Mouse (Mus musculus): ENCODE results near the gene Klk1b27.
"Not testable (repeated sequence)": the region's sequence is repeated elsewhere in the genome, so short reads cannot be mapped to it uniquely, and the experiment has no call there.

The Klk1b27 gene

GRCm38 (mm10) chr7:44051990-44052389 is at the start of gene Klk1b27:
Gene Klk1b27, plus strand, starts transcription at chr7:44052290.
- DNase-seq (ENCODE audit: low spot score), result not testable (repeated sequence)

- no peak for DNase-seq (ENCODE audit: low spot score)
Measured at GRCm38 (mm10) chr7:44004847-44005246, 47.2 kb upstream of the Klk1b27 start.

GRCm38 (mm10) chr7:44011868-44012267 is 40.2 kb upstream of the Klk1b27 start, which contains the start of gene Klk1b26:
Gene Klk1b26, plus strand, starts transcription at chr7:44012168.
- DNase-seq (ENCODE audit: low spot score), result not testable (repeated sequence)

- not testable (repeated sequence) for DNase-seq (ENCODE audit: low spot score)
Measured at GRCm38 (mm10) chr7:44014666-44015065, 37.4 kb upstream of the Klk1b27 start.

GRCm38 (mm10) chr7:44015071-44015470 is 37.0 kb upstream of the Klk1b27 start:
- DNase-seq (ENCODE audit: low spot score), result no peak

- no peak for DNase-seq (ENCODE audit: low spot score)
Measured at GRCm38 (mm10) chr7:44072117-44072516, 20.0 kb downstream of the Klk1b27 start.

GRCm38 (mm10) chr7:44077703-44078102 is 25.6 kb downstream of the Klk1b27 start:
- no peak for DNase-seq (ENCODE audit: low spot score)

- DNase-seq (ENCODE audit: low spot score), result no peak
Measured at GRCm38 (mm10) chr7:44096111-44096510, 44.0 kb downstream of the Klk1b27 start.

GRCm38 (mm10) chr7:44102028-44102427 is 49.9 kb downstream of the Klk1b27 start, which contains the start of gene Klk1b21:
Gene Klk1b21, plus strand, starts transcription at chr7:44102328.
- not testable (repeated sequence) for DNase-seq (ENCODE audit: low spot score)

Measured in yolk sac, embryonic 10.5 days (tissue).